Mouse (Mus musculus): ENCODE measurements around the gene Pramel1. TPM values are rescaled to one million over a fixed set of nuclear protein-coding genes. Genes with fewer than 3 reads are reported as not detected.

Gene Pramel1
- total RNA-seq, 2 experiments from 2014 or later = not detected

Other genes starting within 250 kb of the Pramel1 start
- 10 to 100 TPM; 32.1 to 33.9 TPM for gene Prdm2, start 181.4 kb upstream of the Pramel1 start, total RNA-seq (2021)
- gene Pdpn, start 94.9 kb upstream of the Pramel1 start, total RNA-seq (2021) = 10 to 100 TPM; 11.1 to 14.8 TPM
- not detected for gene Lrrc38, start 44.7 kb upstream of the Pramel1 start, total RNA-seq (2021)
- gene Pramef8, start 18.0 kb downstream of the Pramel1 start, total RNA-seq (2021) = 10 to 100 TPM; 13.2 to 17.9 TPM
- not detected for gene Oog4, start 55.9 kb downstream of the Pramel1 start, total RNA-seq (2021)
- gene Gm13043, start 116.9 kb downstream of the Pramel1 start, total RNA-seq (2021) = not detected
- not detected for gene Gm13040, start 141.5 kb downstream of the Pramel1 start, total RNA-seq (2021)
- gene BC080695, start 157.3 kb downstream of the Pramel1 start, total RNA-seq (2021) = not detected
- gene Gm13057, start 157.3 kb downstream of the Pramel1 start, total RNA-seq (2021) = not detected
- not detected for gene Gm13083, start 220.6 kb downstream of the Pramel1 start, total RNA-seq (2021)

All from adrenal gland, postnatal 4 days (tissue).